Mouse (Mus musculus): Measurements from ENCODE around the gene Ranbp1. TPM values are rescaled to one million over a fixed set of nuclear protein-coding genes. Genes with fewer than 3 reads are reported as not detected.

Ranbp1 gene
- polyA plus RNA-seq, 1 experiment from 2014 or later: 425 TPM

GRCm38 (mm10) chr16:18228856-18229255 is 19.7 kb downstream of the Ranbp1 start:
- Histone ChIP-seq H3K4me2 (ENCODE audit: low read depth, low read length) (no peak overlapping the region), H3K9me3 (replicated peaks; ENCODE audit: control insufficient read depth, low read length) (no peaks in the 10 kb centered on the region), H3K27ac (ENCODE audit: low read length) (no peak overlapping the region), H3K4me1 (ENCODE audit: control insufficient read depth, insufficient read depth, low read length) (peaks cover 20% of the 10 kb centered on the region), H3K9ac (ENCODE audit: low read length) (no peak overlapping the region), H3K4me3 (replicated peaks; ENCODE audit: low read length) (no peak overlapping the region), H3K27me3 (ENCODE audit: control insufficient read depth, insufficient read depth, low read length) (no peaks in the 10 kb centered on the region), H3K36me3 (ENCODE audit: control insufficient read depth, insufficient read depth, low read length) (peaks cover 13% of the 10 kb centered on the region; the same call in 1 of the 2 replicates)
- 93% methylated on average over 4 of the region's 4 CpGs for WGBS
- no peak for ATAC-seq (ENCODE audit: insufficient read depth, low FRiP score)

GRCm38 (mm10) chr16:18227897-18228422 is 20.6 kb downstream of the Ranbp1 start:
- no peak overlapping the region for H3K27ac ChIP-seq (ENCODE audit: low read length)
- H3K36me3 ChIP-seq (ENCODE audit: control insufficient read depth, insufficient read depth, low read length): peaks cover 13% of the 10 kb centered on the region; the same call in 1 of the 2 replicates
- H3K9me3 ChIP-seq (replicated peaks; ENCODE audit: control insufficient read depth, low read length): no peaks in the 10 kb centered on the region
- peaks cover 11% of the 10 kb centered on the region for H3K4me1 ChIP-seq (ENCODE audit: control insufficient read depth, insufficient read depth, low read length)
- no peak overlapping the region for H3K4me3 ChIP-seq (replicated peaks; ENCODE audit: low read length)
- no peak overlapping the region for H3K9ac ChIP-seq (ENCODE audit: low read length)
- no peaks in the 10 kb centered on the region for H3K27me3 ChIP-seq (ENCODE audit: control insufficient read depth, insufficient read depth, low read length)
- WGBS: 92% methylated on average over 20 of the region's 20 CpGs
- H3K4me2 ChIP-seq (ENCODE audit: low read depth, low read length): no peak overlapping the region
- no peak for ATAC-seq (ENCODE audit: insufficient read depth, low FRiP score)

- Histone ChIP-seq H3K36me3 (ENCODE audit: control insufficient read depth, insufficient read depth, low read length) (peaks cover 13% of the 10 kb centered on the region; the same call in 1 of the 2 replicates), H3K4me1 (ENCODE audit: control insufficient read depth, insufficient read depth, low read length) (peaks cover 11% of the 10 kb centered on the region), H3K4me2 (ENCODE audit: low read depth, low read length) (no peak overlapping the region), H3K27me3 (ENCODE audit: control insufficient read depth, insufficient read depth, low read length) (no peaks in the 10 kb centered on the region), H3K9ac (ENCODE audit: low read length) (no peak overlapping the region), H3K4me3 (replicated peaks; ENCODE audit: low read length) (no peak overlapping the region), H3K9me3 (replicated peaks; ENCODE audit: control insufficient read depth, low read length) (no peaks in the 10 kb centered on the region), H3K27ac (ENCODE audit: low read length) (no peak overlapping the region)
- 93% methylated on average over 13 of the region's 13 CpGs for WGBS
- ATAC-seq (ENCODE audit: insufficient read depth, low FRiP score): no peak
These were observed 21.3 kb downstream of the Ranbp1 start for GRCm38 (mm10) chr16:18227187-18227586.

GRCm38 (mm10) chr16:18222188-18222587 is 26.3 kb downstream of the Ranbp1 start:
- no peak overlapping the region for H3K9ac ChIP-seq (ENCODE audit: low read length)
- no peak for ATAC-seq (ENCODE audit: insufficient read depth, low FRiP score)

GRCm38 (mm10) chr16:18221543-18221898 is 27.0 kb downstream of the Ranbp1 start:
- H3K9ac ChIP-seq (ENCODE audit: low read length): no peak overlapping the region
- WGBS: 75% methylated on average over 11 of the region's 11 CpGs
- H3K9me3 ChIP-seq (replicated peaks; ENCODE audit: control insufficient read depth, low read length): no peaks in the 10 kb centered on the region
- no peak overlapping the region for H3K4me2 ChIP-seq (ENCODE audit: low read depth, low read length)
- H3K27me3 ChIP-seq (ENCODE audit: control insufficient read depth, insufficient read depth, low read length): no peaks in the 10 kb centered on the region
- no peak overlapping the region for H3K27ac ChIP-seq (ENCODE audit: low read length)
- peaks cover 11% of the 10 kb centered on the region; the same call in 1 of the 2 replicates for H3K36me3 ChIP-seq (ENCODE audit: control insufficient read depth, insufficient read depth, low read length)
- no peak for ATAC-seq (ENCODE audit: insufficient read depth, low FRiP score)
- H3K4me1 ChIP-seq (ENCODE audit: control insufficient read depth, insufficient read depth, low read length): peaks cover 9% of the 10 kb centered on the region
- H3K4me3 ChIP-seq (replicated peaks; ENCODE audit: low read length): no peak overlapping the region

More at GRCm38 (mm10) chr16:18222188-18222587, 26.3 kb downstream of the Ranbp1 start:
- Histone ChIP-seq H3K27me3 (ENCODE audit: control insufficient read depth, insufficient read depth, low read length) (no peaks in the 10 kb centered on the region), H3K36me3 (ENCODE audit: control insufficient read depth, insufficient read depth, low read length) (peaks cover 13% of the 10 kb centered on the region; the same call in 1 of the 2 replicates), H3K4me3 (replicated peaks; ENCODE audit: low read length) (no peak overlapping the region), H3K4me2 (ENCODE audit: low read depth, low read length) (no peak overlapping the region), H3K27ac (ENCODE audit: low read length) (no peak overlapping the region), H3K4me1 (ENCODE audit: control insufficient read depth, insufficient read depth, low read length) (peaks cover 9% of the 10 kb centered on the region), H3K9me3 (replicated peaks; ENCODE audit: control insufficient read depth, low read length) (no peaks in the 10 kb centered on the region)
- 81% methylated on average over 11 of the region's 11 CpGs for WGBS

- Histone ChIP-seq H3K4me1 (ENCODE audit: control insufficient read depth, insufficient read depth, low read length) (peaks cover 9% of the 10 kb centered on the region), H3K4me2 (ENCODE audit: low read depth, low read length) (no peak overlapping the region), H3K36me3 (ENCODE audit: control insufficient read depth, insufficient read depth, low read length) (peaks cover 8% of the 10 kb centered on the region; the same call in 1 of the 2 replicates), H3K9ac (ENCODE audit: low read length) (no peak overlapping the region), H3K27ac (ENCODE audit: low read length) (no peak overlapping the region), H3K4me3 (replicated peaks; ENCODE audit: low read length) (no peak overlapping the region), H3K9me3 (replicated peaks; ENCODE audit: control insufficient read depth, low read length) (no peaks in the 10 kb centered on the region), H3K27me3 (ENCODE audit: control insufficient read depth, insufficient read depth, low read length) (no peaks in the 10 kb centered on the region)
- ATAC-seq (ENCODE audit: insufficient read depth, low FRiP score): no peak
- 85% methylated on average over 6 of the region's 6 CpGs for WGBS
These were observed 27.5 kb downstream of the Ranbp1 start for GRCm38 (mm10) chr16:18220856-18221542.

GRCm38 (mm10) chr16:18220001-18220400 is 28.5 kb downstream of the Ranbp1 start:
- Histone ChIP-seq H3K4me2 (ENCODE audit: low read depth, low read length) (no peak overlapping the region), H3K9me3 (replicated peaks; ENCODE audit: control insufficient read depth, low read length) (no peaks in the 10 kb centered on the region), H3K4me1 (ENCODE audit: control insufficient read depth, insufficient read depth, low read length) (peaks cover 9% of the 10 kb centered on the region), H3K4me3 (replicated peaks; ENCODE audit: low read length) (no peak overlapping the region), H3K36me3 (ENCODE audit: control insufficient read depth, insufficient read depth, low read length) (peaks cover 8% of the 10 kb centered on the region; the same call in 1 of the 2 replicates), H3K27me3 (ENCODE audit: control insufficient read depth, insufficient read depth, low read length) (no peaks in the 10 kb centered on the region), H3K27ac (ENCODE audit: low read length) (peak overlapping the region; percentile 30; the same call in 1 of the 2 replicates), H3K9ac (ENCODE audit: low read length) (peak overlapping the region; percentile 3; the same call in 1 of the 2 replicates)
- peak; percentile 75 for ATAC-seq (ENCODE audit: insufficient read depth, low FRiP score)
- WGBS: 36% methylated on average over 8 of the region's 8 CpGs

- ATAC-seq (ENCODE audit: insufficient read depth, low FRiP score): no peak
- Histone ChIP-seq H3K4me2 (ENCODE audit: low read depth, low read length) (no peak overlapping the region), H3K9me3 (replicated peaks; ENCODE audit: control insufficient read depth, low read length) (no peaks in the 10 kb centered on the region), H3K4me3 (replicated peaks; ENCODE audit: low read length) (no peak overlapping the region), H3K36me3 (ENCODE audit: control insufficient read depth, insufficient read depth, low read length) (no peaks in the 10 kb centered on the region), H3K27ac (ENCODE audit: low read length) (no peak overlapping the region), H3K27me3 (ENCODE audit: control insufficient read depth, insufficient read depth, low read length) (no peaks in the 10 kb centered on the region), H3K9ac (ENCODE audit: low read length) (no peak overlapping the region), H3K4me1 (ENCODE audit: control insufficient read depth, insufficient read depth, low read length) (peaks cover 9% of the 10 kb centered on the region)
- WGBS: 70% methylated on average over 9 of the region's 9 CpGs
These were observed 29.9 kb downstream of the Ranbp1 start for GRCm38 (mm10) chr16:18218580-18218996.

GRCm38 (mm10) chr16:18217579-18217978 is 31.0 kb downstream of the Ranbp1 start, which contains the start of gene Ccdc188:
Gene Ccdc188, plus strand, starts transcription at chr16:18217879.
- no peak within 1 kb of the TSS for H3K4me2 ChIP-seq (ENCODE audit: low read depth, low read length)
- H3K9ac ChIP-seq (ENCODE audit: low read length): no peak within 1 kb of the TSS
- no peak within 1 kb of the TSS for H3K27ac ChIP-seq (ENCODE audit: low read length)
- no peak for ATAC-seq (ENCODE audit: insufficient read depth, low FRiP score)
- H3K4me1 ChIP-seq (ENCODE audit: control insufficient read depth, insufficient read depth, low read length): peaks cover 9% of the 10 kb centered on the region
- H3K9me3 ChIP-seq (replicated peaks; ENCODE audit: control insufficient read depth, low read length): no peaks in the 10 kb centered on the region
- H3K36me3 ChIP-seq (ENCODE audit: control insufficient read depth, insufficient read depth, low read length): no peaks in the 10 kb centered on the region
- WGBS: 89% methylated on average over 4 of the region's 4 CpGs
- no peaks in the 10 kb centered on the region for H3K27me3 ChIP-seq (ENCODE audit: control insufficient read depth, insufficient read depth, low read length)
- no peak within 1 kb of the TSS for H3K4me3 ChIP-seq (replicated peaks; ENCODE audit: low read length)
